Mouse (Mus musculus): ENCODE results near the gene Siah3.

DNA sequence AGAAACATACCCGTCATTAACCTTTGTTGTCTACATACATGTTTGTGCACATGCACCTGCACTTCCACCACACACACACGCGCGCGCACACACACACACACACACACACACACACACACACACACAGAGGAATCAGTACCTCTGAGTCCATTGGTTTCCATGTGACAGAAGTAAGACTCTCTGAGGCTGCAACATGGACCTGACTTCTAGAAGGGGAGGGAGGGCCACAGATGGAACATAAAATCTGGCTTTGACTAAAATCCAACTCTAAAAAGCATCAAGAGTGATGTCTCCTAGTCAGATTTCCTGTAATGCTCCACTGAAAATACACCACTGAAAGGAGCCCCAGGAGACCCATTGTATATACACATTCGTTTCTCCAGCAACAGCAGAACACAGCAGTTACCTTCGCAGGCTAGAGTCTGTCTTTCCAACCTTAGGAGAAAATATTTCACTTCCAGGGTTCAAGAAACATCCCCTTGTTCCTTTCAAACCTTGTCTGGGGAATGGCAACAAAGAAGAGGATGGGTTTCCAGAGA is 75.1 kb downstream of the Siah3 start:
- TF ChIP-seq CTCF (IDR thresholded peaks at IDR 0.05; ENCODE audit: extremely low read depth, insufficient read depth, insufficient read length, insufficient replicate concordance) (no peak), POLR2A (IDR thresholded peaks at IDR 0.05; ENCODE audit: low read depth, low read length) (no peak)

Data from spleen, adult 2 months (tissue).